Mouse (Mus musculus): Measurements from ENCODE around the gene Fam214b. TPM values are rescaled to one million over a fixed set of nuclear protein-coding genes. Genes with fewer than 3 reads are reported as not detected.

The Fam214b gene
- polyA plus RNA-seq, 1 experiment = 77.6 TPM

DNA sequence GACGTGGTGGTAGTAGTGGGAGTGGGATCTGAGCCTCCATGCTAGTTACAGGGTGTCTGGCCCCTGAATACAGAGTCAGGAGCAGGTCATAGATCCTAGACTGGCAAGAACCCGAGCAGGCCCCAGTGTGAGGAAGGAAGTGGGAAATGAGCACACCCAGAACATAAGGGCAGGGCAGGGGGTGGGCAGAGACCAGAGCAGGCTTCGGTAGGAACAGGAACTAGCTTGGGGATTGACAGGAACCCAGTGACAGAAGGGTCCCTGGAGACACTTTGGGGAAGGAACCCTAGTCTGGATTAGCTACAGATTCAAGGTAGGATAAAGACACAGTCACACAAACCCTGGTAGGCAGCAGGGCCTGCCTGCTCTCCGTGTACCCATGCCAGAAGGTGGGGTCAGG is 1.3 kb downstream of the Fam214b start:
- TF ChIP-seq CTCF (IDR thresholded peaks at IDR 0.05; ENCODE audit: control insufficient read depth, insufficient read depth, low read length) (no peak), POLR2A (IDR thresholded peaks at IDR 0.05; ENCODE audit: borderline replicate concordance, control insufficient read depth, low read depth, low read length) (no peak)
- Histone ChIP-seq H3K4me1 (ENCODE audit: control insufficient read depth, insufficient read depth, low read length) (no peaks in the 10 kb centered on the region; the same call in 1 of the 2 replicates), H3K27ac (ENCODE audit: control insufficient read depth, insufficient read depth, low read depth, low read length, poor library complexity) (peak overlapping the region; percentile 65), H3K4me3 (replicated peaks; ENCODE audit: control insufficient read depth, low read depth, low read length) (peak overlapping the region; percentile 81)
- WGBS = 4% methylated on average over 4 of the region's 4 CpGs

DNA sequence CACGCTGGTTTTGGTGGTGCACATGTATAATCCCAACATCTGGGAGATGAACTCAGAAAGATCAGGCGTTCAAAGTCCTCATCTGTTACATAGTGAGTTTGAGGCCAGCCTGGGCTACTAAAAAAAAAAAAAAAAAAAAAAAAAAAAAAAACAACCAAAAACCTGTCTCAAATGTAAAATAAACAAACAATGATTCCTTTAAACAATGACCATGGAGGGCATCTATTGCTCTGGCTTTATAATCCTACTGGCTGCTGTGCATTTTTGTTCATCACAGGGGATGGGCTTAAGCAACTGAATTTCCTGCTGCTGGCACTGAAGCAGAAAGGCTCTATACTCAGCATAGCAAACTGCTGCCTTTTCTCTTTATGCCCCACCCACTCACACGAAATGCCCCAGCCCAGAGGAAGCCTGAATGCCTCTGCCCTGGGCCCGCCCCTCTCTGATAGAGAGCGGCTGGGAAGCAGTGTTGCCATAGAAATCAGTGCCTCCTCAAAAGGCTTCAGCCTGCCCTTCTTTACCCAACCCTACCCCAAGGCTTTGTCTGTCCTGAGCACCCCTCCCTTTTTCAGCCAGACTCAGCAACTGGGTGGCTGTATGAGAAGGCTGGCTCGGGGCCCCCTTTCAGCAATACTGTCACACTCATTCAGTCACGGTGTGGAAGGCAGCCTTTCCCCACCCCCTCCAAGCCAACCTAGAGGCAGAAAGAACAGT is 2.2 kb downstream of the Fam214b start:
- H3K4me3 ChIP-seq (replicated peaks; ENCODE audit: control insufficient read depth, low read depth, low read length) = peak overlapping the region; percentile 8
- TF ChIP-seq POLR2A (IDR thresholded peaks at IDR 0.05; ENCODE audit: borderline replicate concordance, control insufficient read depth, low read depth, low read length) (no peak), CTCF (IDR thresholded peaks at IDR 0.05; ENCODE audit: control insufficient read depth, insufficient read depth, low read length) (no peak)
- 18% methylated on average over 7 of the region's 7 CpGs for WGBS
- peak overlapping the region; percentile 65 for H3K27ac ChIP-seq (ENCODE audit: control insufficient read depth, insufficient read depth, low read depth, low read length, poor library complexity)
- peaks cover 1% of the 10 kb centered on the region; the same call in 1 of the 2 replicates for H3K4me1 ChIP-seq (ENCODE audit: control insufficient read depth, insufficient read depth, low read length)

DNA sequence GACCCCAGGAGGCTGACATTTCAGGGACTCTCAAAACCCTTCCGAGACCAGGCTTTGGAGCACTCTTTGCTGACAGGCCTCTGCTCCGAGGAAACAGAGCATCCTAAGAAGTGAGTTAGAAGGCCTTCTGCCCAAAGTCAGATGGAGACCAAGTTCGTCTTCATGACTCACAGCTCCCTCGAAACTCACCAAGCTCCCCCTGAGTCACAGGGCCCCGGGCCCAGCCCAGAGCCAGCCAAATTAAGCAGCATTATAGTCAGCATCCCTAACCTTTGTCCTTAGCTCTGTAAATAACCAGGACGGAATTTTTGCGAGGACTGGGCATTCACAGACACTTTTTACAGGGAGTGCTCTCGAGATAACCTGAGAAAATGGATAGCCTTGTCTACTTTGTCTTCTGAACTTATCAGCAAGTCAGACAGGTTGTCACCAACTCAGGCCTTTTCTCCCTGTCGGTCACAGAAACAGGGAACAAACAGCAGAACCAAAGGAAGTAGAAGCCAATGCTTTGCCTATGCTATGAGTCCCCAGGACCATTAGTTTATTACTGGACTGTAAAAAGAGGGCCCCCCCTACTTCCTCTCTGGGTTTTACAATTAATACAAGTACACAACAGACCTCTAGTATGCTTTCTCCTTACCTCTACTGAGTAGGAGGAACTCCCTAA is 5.0 kb downstream of the Fam214b start:
- H3K4me1 ChIP-seq (ENCODE audit: control insufficient read depth, insufficient read depth, low read length) = peaks cover 4% of the 10 kb centered on the region
- no peak overlapping the region for H3K27ac ChIP-seq (ENCODE audit: control insufficient read depth, insufficient read depth, low read depth, low read length, poor library complexity)
- WGBS = 81% methylated on average over 9 of the region's 9 CpGs
- H3K4me3 ChIP-seq (replicated peaks; ENCODE audit: control insufficient read depth, low read depth, low read length) = no peak overlapping the region
- TF ChIP-seq CTCF (IDR thresholded peaks at IDR 0.05; ENCODE audit: control insufficient read depth, insufficient read depth, low read length) (no peak), POLR2A (IDR thresholded peaks at IDR 0.05; ENCODE audit: borderline replicate concordance, control insufficient read depth, low read depth, low read length) (no peak)

DNA sequence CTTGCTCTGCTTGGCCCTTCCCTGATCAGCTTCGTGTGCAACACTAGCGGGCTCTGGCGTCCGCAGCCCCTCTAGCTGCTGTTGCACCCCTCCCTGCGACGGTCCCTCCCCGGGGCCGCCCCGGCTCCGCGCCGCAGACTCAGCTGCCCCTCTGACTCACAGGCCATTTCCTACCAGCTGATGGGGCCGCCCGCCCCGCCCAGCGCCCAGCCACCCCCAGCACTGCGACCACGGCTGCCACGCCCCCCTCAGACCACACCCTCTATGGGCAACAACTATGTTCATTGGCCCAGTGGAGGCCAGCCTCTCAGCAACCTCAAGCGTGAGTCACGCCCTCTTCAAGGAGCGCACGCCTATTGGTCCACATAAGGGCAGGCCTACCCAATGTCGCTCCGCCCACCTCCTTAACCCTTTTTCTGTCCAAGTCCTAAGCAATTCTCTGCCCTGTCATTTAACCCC is 5.9 kb downstream of the Fam214b start:
- no peak for TF ChIP-seq CTCF (IDR thresholded peaks at IDR 0.05; ENCODE audit: control insufficient read depth, insufficient read depth, low read length)
- TF ChIP-seq POLR2A (IDR thresholded peaks at IDR 0.05; ENCODE audit: borderline replicate concordance, control insufficient read depth, low read depth, low read length) = peak; percentile 91; the same call in 1 of the 2 replicates
- peak overlapping the region; percentile 79 for H3K27ac ChIP-seq (ENCODE audit: control insufficient read depth, insufficient read depth, low read depth, low read length, poor library complexity)
- WGBS = under 1% methylated on average over 25 of the region's 25 CpGs
- peak overlapping the region; percentile 72 for H3K4me3 ChIP-seq (replicated peaks; ENCODE audit: control insufficient read depth, low read depth, low read length)
- H3K4me1 ChIP-seq (ENCODE audit: control insufficient read depth, insufficient read depth, low read length) = peaks cover 4% of the 10 kb centered on the region

DNA sequence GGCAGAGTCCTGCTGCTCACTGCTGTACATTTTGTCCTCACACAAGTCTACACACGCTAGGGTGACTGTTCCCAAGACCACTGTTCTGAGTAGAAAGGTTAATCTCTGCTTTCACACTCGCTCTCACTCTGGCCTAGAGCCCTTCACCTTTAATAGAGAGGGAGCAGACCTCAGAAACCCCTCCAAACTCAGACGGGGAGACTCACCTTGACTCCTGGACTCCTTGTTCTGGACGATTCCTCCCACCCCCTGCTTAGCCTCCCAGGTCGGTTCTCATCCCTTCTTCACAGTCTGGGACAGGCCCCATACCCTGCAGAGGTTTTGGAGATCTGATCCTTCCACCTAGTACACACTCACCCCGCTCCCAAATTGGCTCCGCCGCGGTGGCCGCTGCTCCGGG is 6.4 kb downstream of the Fam214b start:
- Histone ChIP-seq H3K27ac (ENCODE audit: control insufficient read depth, insufficient read depth, low read depth, low read length, poor library complexity) (peak overlapping the region; percentile 79), H3K4me3 (replicated peaks; ENCODE audit: control insufficient read depth, low read depth, low read length) (peak overlapping the region; percentile 72), H3K4me1 (ENCODE audit: control insufficient read depth, insufficient read depth, low read length) (peaks cover 4% of the 10 kb centered on the region)
- WGBS = 11% methylated on average over 11 of the region's 11 CpGs
- TF ChIP-seq CTCF (IDR thresholded peaks at IDR 0.05; ENCODE audit: control insufficient read depth, insufficient read depth, low read length) = no peak
- TF ChIP-seq POLR2A (IDR thresholded peaks at IDR 0.05; ENCODE audit: borderline replicate concordance, control insufficient read depth, low read depth, low read length) = no peak

DNA sequence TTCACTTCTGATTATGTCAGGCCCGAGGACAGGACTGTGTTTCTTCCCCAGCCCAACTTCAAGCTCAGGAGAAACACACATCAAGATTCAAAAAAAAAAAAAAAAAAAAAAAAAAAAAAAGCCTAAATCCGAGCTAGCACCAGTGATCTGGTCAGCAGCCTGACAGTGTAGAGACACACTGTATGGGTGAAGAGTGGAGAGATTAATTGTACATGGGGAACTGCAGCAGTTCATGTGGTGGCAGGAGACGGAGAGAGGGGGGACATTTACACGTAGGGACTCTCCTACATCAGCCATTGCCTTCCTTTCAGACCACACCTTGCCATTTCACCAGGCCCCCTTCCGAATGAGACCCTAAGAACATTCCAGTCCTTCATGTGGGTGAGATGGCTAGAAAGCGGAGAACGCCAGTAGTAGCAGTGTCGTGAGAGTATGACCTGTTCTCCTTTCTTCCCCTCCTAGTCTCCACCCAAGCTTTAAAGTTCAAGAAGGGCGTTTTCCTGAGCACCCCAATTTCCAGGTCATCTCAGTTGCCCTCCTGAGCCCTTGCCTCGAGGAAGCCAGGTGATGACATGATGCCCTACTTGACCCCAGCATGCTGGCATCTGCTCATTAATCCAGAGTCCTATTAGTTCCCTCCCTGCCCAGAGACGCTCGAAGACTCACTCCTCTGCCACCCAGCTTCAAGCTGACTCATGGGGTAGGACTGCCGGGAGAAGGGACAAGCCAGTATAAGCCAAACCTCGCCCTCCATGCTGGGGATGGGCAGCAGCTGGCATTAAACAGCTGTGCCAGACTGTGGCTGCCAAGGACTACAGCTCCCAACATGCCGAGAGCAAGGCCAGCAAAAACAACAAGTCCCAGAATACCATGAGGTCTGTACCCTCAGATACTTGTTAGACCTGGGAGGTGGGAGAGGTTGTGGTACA is 7.2 kb downstream of the Fam214b start:
- TF ChIP-seq POLR2A (IDR thresholded peaks at IDR 0.05; ENCODE audit: borderline replicate concordance, control insufficient read depth, low read depth, low read length) (peak; percentile 7; the same call in 1 of the 2 replicates), CTCF (IDR thresholded peaks at IDR 0.05; ENCODE audit: control insufficient read depth, insufficient read depth, low read length) (no peak)
- H3K27ac ChIP-seq (ENCODE audit: control insufficient read depth, insufficient read depth, low read depth, low read length, poor library complexity) = peak overlapping the region; percentile 79
- peaks cover 4% of the 10 kb centered on the region for H3K4me1 ChIP-seq (ENCODE audit: control insufficient read depth, insufficient read depth, low read length)
- WGBS = 57% methylated on average over 15 of the region's 15 CpGs
- peak overlapping the region; percentile 72 for H3K4me3 ChIP-seq (replicated peaks; ENCODE audit: control insufficient read depth, low read depth, low read length)

DNA sequence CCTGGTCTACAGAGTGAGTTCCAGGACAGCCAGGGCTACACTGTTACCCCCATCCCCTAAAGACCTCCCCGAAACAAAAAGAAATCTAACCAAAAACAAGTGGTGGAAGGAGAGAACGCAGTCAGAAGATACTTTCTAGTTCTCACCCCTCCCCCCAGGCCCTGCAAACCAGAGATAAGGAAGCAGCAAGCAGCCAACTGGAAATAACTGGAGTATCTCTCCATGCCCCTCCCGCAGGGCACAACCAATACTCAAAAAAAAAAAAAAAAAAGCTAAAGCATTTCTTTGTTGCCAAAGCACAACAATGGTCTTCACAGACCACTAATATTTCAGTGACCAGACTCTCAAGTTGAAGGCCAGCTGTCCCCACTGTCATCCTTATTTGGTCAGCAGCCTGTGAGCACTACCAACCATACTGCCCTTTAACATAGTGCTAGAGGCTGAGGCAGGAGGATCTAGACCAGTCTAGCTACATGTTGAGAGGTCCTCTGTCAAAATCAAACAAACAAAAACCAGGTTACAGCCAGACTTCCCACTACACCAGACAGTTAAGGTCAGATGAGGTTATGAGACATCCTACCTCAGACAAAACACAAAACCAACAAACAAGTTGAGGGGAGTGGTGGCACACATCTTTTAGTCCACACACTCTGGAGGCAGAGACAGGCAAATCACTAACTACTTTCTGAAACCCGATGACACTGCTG is 8.0 kb downstream of the Fam214b start:
- peaks cover 4% of the 10 kb centered on the region for H3K4me1 ChIP-seq (ENCODE audit: control insufficient read depth, insufficient read depth, low read length)
- peak overlapping the region; percentile 50 for H3K4me3 ChIP-seq (replicated peaks; ENCODE audit: control insufficient read depth, low read depth, low read length)
- 25% methylated on average over 4 of the region's 4 CpGs for WGBS
- H3K27ac ChIP-seq (ENCODE audit: control insufficient read depth, insufficient read depth, low read depth, low read length, poor library complexity) = peak overlapping the region; percentile 79
- no peak for TF ChIP-seq POLR2A (IDR thresholded peaks at IDR 0.05; ENCODE audit: borderline replicate concordance, control insufficient read depth, low read depth, low read length)
- no peak for TF ChIP-seq CTCF (IDR thresholded peaks at IDR 0.05; ENCODE audit: control insufficient read depth, insufficient read depth, low read length)
